Mouse (Mus musculus) layer of hippocampus, postnatal 36 days (tissue): ENCODE measurements at regions not wholly inside any gene's neighbourhood (a gene's known extent, or its start where the extent isn't known, plus 50 kb on each side); places are given as distances from the start of the nearest gene placed in this dataset.

ENCODE experiments used
- DNase-seq, 2 experiments: peaks; one replicate each; pipeline ENCODE4 v3.0.0; 2022

DNA sequence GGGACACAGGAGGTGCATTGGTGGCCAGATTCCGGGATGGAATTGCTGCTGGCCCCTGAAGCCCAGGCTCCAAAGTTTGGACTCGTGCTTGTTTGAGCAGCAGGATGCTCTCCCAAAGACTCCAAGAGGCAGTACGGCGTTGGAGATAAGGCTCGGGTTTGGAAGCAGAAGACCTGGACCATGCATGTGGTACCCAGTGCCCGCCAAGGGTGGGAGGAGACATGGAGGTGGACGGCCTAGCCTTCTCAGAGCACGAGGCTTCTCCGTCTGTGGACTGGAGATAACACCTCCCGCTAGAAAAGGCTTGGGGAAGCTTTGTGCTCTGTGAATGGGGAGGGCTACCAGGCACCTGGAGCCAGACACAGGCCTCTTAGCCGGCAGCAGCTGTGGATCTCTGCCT lies 271.7 kb downstream of the Rps6kc1 start:
- no peak for DNase-seq

DNA sequence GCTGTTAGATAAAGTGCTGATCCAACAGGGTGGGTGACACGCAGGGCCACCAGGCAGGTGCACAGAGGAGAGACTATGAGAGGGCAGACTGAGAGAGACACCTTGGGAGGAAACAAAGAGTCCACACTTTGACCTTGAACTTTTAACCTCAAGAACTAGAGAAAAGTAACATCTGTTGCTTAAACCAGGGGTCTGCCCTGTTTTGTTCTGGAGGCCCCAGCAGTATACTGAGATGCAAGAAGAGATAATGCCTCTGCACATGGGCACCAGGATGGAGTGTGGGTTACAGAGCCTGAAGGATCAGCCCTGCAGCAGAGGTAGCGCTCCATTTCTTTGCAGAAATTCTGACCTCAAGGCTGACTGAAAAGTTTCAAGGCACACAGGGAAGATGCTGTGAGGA lies 276.6 kb downstream of the Rps6kc1 start:
- DNase-seq, result no peak

DNA sequence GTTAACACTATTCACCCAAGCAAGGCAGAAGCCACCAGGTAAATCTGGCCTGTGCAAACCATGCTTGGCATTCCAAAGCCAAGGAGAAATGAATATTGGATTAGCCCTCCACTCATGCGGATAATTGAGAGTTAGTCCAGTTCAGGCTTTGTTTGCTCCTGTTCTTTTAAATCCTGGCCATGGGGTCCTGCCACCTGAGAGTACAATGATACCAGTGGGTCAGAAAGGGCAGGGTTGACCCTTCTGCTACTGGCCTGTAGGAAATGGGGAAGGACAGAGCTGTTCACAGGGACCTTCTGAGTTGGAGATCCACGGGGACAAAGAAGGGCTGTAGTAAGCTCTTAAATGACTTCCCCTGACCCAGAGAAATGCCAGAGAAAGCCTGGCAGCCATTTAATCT lies 279.9 kb downstream of the Rps6kc1 start:
- no peak for DNase-seq

DNA sequence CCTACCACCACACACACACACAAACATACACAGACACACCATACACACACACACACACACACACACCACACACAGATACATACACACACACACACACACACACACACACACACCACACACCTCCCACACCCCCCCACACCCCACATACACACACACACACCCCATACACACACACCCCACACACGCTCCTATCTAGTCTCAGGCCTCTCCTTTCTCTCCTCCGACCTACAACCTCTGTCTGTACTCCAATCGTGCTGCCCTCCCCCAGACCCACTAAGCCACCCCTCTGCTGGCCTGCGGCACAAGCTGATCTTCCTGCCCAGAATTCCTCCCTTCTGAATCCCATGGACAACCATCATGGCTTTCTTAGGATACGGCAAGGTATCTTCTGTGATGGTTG lies 281.4 kb downstream of the Rps6kc1 start:
- DNase-seq, result no peak

DNA sequence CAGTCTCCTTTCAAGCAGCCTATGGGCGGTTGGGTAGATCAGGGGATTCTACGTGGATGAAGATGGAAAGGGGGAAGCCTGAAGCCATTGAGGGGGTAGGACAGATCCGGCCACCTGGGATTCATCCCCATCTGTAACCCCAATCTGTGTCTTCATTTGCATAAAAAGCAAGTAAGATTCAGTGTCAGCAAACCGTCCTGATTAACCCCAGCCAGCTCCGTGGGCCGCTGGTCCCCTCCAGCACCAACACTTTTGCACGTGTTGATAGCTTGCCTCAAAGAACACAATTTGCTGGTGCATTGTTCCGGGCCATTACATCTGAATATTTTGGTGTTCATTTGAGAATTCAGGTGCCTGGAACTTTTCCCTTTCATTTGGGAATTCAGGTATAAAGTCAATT lies 287.7 kb downstream of the Rps6kc1 start:
- no peak for DNase-seq

DNA sequence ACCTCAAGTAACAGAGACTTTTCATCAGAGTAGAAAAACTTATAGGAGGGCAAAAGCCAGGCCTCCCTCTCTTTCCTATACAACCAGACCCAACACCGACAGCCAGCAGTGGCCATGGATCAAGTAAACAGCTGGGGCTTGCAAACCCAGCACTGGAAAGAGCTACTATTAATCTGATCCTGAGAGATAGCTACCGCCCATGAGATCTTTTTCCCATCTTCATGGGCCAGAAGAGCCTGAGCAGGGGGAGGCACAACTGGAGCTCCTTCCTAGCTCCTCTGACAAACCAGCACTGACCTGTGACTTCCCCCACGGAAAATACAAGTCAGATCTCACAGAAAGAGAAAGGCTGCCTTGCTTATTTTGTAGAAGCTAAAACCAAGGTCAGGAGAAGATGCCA lies 311.1 kb downstream of the Rps6kc1 start:
- no peak for DNase-seq

DNA sequence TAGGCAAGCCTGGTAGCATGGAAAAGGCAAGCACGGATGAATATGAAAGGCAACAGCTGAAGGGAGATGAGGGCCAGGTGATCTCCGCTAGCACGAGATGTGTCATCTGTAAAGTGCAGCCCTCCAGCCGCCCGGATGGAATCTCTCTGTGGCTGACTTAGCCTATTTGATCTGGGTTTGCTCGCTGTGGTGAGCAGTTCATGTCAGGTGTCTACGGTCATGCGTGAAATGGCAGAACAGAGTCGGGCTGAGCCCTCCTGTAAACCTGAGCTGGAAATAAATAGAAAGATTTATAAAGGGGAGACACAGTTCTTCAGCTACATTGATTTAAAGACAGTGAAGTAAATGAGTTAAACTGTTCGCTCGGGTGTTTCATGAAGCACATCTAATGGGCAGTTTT lies 311.9 kb downstream of the Rps6kc1 start:
- DNase-seq, result no peak

DNA sequence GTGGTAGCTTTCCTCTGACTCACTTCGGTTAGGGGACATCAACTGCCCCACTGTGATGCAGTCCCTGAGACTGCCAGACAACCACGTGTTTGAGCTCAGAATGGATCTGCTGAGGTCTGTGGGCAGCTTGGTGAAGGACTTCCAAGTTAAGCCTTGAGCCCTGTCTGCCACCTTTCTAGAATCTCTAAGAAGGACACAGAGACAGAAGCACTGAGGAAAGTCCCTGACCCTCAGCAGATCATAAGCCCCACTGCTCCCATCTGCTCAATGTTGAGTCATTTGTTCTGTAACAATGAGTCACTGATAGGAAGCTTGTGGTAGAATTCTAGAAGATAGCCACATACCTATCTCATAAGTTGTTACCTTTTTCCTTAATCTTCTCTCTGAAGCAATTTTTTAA lies 315.4 kb downstream of the Rps6kc1 start:
- no peak for DNase-seq

DNA sequence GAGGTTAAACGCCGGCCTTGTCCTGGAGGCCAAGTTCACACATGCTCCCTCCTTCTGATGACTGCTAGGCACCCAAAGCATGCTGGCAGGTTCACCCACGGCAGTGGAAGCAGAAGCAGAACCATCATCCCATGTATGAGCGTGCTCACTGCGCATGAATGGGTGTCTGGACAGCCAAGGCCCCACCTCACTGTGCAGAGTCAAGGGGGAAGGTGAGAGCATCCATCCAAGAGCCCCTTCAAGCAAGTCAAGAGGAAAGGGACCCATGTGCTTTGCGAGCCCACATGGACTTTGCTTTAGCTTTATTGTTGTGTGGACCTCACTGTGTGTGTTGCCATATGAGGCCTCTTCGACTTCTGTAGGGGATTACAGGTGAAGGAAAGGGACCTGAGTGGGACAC lies 319.9 kb downstream of the Rps6kc1 start:
- DNase-seq, result no peak

DNA sequence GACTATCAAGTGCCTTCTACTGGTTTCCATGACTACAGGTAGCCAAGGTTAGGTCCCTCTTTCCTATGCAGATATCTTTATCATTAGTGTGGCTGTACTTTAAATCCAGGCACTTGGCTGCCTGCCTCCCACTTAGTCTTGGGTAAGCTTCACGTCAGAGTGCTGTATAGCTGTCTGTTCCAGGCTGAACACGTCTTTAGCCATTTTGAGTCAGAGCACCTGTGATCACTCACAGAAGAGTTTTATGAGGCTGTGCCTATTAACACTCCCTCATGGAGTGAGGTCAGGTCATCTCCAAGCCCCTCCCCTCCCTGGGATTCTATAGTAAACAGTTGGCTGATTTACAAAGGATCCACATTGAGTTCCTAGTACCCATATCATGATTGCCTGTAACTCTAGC lies 322.0 kb downstream of the Rps6kc1 start:
- DNase-seq, result no peak

DNA sequence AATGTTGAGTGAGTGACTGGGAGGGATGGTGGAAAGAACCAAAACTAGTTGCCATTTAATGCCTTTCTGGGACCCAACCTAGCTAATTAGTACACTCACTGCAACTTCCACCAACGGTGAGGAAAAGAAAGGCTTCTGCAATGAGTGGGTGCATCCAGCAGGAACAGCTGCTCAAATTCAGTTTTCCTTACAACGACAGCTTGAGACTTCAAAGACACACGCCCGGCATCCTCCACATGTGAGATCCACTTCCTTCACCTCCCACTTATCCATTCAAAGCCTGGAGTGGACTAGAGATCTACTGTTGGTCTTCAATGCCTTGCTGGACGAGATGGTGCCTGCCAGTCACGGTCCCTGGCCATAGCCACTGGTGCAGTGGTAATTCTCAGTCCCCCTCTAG lies 328.3 kb downstream of the Rps6kc1 start:
- DNase-seq, result no peak

DNA sequence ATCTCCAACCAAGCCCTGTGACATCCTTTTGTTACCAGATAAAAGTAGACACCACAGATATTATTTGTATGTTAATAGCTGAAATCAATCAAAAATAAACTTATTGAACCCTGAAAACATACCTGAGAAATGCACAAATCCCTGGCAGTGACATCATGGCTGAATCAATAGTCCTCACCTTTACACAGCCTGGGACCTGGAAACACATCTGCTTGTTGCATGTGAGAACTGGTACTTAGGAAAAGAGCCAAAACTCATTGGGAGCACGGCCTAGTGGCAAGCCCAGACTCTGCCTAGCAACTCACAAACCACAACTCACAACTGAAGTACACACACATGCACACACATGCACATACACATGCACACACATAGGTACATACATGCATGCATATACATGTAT lies 330.9 kb downstream of the Rps6kc1 start:
- no peak for DNase-seq

DNA sequence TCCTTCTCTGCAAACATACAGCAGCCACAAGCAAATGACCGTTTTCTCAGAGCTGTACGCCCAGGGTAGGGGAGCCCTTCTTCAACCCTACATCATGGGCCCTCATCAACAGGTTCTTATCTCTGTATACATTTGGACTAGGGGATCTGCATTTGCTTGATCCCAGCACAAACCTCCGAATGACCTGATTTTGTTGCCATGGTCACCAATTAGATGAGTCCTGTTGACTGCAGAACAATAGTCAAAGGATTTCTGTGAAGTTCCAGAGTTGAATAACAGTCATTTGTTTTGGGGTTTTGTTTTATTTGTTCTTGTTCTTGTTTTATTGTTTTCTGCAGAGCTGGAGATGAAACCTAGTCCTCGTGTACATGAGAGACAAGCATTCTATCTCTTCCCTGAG lies 340.6 kb downstream of the Rps6kc1 start:
- DNase-seq, result peak in 1 of 2 experiments; percentile 7

DNA sequence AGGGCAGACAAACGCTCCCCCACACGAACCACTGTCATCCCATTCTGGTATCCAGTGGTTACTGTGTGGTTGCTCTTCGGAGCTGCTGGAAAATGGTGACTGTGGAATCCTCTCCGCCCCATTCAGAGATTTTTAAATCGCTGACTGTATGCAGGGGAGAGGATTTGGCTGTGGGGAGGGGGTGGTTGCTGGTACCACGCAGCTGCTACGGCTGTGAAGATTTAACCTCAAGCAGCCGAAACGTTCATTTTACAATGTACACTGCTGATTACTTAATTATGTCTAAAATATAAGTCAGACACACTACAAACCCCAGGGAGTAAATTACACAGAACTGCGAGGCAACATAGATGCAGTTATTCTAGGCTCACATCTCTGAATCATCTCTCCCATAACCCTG lies 341.0 kb downstream of the Rps6kc1 start:
- no peak for DNase-seq

DNA sequence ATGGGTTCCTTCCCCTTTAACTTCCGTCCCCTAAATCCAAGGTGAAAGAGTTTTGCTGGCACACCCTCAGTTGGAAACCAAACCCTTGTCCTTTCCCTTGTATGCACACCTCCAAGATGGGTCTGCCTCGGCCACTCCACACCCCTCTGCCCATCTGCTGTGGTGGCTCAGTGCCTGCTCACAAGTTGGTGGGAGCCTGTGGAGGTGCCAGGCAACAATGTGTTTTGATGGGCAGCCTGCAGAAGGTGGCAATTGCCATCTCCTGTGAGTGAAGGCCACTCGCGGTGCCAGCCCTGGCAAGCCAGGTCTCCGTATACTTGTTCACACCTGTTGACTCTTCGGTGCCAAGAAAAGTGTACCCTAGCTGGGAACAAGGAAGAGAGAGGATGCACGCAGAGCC lies 344.8 kb downstream of the Rps6kc1 start:
- DNase-seq, result no peak

DNA sequence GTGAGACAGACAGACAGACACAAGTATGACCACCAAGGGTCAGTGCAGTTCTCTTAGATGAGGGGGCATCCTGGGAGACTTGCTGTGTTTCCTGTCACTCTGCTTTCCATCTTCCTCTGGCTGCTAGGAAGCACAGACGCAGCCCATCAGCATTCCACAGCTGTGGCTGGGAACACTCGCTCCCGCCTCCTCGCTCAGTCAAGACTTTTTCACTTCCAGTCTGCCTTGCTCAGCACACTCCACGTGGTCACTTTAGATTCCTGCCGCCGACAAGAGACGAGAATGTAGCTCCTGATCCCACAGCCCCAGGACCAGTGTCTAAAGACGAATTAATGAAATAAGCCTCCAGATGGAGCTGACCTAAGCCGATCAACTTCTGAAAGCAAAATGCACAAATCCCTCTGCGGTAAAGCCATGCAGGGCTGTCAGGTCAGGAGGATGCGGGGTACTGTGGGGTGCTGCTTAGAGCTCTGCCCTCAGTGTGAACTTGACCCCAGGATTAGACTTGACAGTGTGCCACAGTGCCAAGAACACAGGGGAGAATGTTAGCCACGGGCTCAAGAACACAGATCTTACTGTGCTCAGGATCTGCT lies 348.6 kb downstream of the Rps6kc1 start:
- DNase-seq, result no peak

DNA sequence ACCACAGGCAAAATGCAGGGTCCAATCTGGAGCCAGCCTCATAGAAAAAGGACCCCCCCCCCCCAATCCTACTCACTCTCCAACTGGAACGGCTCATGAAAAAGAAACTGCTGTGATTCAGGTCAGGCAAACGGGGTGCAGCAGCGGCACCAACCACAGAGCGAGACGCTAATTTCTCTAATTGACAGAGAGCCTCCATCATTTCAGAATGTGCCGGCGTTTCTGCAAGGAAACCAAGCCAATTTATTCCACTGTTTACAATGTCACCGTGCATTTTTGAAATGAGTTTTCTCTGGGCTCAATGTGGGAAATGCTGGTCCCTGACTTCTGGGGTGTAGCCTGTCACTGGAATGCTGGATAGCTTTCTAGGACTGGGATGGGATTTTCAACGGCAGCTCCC lies 351.5 kb downstream of the Rps6kc1 start:
- DNase-seq, result no peak

DNA sequence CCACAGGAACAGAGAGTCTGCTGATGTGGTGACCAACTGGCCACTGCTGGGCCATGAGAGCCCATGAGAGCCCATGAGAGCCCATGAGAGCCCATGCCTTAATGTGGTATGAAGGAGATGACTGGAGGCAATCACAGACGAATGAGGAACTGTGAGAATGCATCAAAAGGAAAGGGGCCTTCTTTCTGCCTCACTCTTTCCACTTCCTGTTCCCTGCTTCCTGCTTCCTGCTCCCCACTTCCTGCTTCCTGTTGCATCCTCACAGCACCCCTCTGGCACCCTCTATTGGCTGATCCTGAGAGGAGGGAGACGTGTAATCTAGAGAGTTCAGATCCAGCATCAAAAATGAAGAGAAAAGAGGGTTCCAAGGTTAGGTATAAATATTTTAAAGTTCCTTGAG lies 369.7 kb downstream of the Rps6kc1 start:
- no peak for DNase-seq

DNA sequence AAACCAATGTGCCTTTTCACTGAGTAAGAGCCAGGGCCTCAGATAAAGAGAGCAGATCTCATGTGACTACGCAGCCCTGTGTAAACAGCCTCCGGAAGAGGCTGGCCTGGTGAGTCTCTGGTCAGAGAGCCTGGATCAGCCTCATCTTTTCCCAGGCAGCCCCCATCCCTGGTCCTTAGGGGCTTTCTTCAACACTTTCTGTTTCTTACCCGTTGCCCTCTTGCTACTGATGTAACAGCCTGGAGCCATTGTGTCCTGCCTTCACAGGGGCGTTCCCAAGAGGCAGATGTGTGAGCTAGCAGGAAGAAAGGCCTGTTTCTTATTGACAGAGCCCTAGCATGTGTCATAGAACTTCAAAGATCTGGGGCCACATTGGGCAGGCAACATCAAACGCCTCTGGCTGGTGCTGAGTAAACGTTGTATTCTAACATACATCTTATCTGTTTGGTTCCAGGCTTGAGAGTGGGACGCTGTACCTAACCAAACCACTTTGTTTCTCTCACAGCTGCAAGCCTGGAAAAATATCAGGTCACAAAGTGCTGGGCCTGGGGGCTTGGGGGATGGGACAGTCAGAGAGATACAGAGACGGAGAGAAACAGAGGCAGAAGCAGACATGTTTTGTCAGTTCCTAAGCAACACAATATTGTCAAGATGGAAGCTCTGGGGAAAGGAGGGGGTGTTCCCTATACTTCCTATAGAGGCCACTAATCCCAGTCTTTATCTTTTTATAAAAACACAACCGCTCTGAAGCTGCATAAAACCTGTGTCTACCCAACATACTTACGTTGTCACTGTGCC lies 362.6 kb upstream of the Prox1 start:
- no peak for DNase-seq

DNA sequence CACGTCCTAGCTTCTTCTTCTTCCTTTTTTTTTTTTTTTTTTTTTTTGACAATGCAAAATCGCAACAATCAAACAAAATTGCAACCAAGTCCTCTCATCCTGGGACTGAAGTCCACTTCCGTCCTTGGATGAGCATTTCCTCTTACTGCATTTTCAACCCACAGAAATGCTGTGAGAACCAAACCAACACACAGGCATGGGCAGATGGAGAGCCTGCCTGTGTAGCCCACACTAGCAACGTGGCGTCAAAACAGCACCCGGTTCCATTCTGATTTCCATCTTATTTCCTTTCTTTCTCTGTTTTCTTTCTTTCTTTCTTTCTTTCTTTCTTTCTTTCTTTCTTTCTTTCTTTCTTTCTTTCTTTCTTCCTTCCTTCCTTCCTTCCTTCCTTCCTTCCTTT lies 360.7 kb upstream of the Prox1 start:
- DNase-seq, result peak in 1 of 2 experiments; percentile 30

DNA sequence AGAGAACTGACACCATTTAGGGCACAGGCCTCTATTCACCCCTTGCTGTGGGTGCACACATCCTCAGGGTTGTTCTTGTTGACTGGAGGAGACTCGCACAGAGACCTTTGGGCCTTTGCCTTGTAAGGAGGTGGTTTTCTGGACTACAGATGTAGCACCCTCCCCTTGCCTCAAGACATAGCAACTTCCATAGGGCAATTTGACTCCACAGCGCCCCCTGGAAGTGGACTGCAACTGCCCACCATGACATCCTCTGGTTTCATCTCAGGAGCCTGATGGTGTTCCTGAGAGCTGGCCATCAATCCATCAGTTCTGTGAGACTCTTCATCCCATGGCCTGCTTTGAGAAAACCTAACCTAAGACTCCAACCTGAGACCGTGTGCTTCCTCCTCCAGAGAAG lies 359.6 kb upstream of the Prox1 start:
- no peak for DNase-seq

DNA sequence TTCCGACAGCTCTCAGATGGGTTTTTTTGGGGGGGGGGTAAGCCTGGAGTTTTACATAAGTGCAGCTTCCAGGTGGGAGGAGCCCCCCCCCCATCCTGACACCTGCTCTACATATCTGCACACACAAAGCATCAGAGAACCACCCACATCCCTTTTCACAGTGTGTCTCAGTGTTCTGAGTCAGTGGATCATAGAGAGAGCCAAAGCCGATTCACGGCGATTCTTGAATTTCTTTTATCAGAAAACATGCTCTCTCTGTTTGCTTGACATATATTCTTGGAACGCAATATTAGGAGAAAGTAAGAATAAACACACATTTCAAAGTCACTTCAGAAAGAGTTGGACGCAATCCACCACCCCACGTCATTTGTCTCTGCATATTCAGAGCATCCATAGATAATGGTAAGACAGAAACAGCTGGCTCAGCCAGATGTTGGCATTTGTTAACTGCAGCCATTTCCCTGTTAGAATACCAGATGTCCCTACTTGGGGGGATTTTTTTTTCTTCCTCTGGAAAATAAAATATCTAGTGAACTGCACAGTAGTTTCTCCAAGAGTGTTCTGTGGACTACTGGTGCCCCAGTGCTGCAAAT lies 357.1 kb upstream of the Prox1 start:
- no peak for DNase-seq

DNA sequence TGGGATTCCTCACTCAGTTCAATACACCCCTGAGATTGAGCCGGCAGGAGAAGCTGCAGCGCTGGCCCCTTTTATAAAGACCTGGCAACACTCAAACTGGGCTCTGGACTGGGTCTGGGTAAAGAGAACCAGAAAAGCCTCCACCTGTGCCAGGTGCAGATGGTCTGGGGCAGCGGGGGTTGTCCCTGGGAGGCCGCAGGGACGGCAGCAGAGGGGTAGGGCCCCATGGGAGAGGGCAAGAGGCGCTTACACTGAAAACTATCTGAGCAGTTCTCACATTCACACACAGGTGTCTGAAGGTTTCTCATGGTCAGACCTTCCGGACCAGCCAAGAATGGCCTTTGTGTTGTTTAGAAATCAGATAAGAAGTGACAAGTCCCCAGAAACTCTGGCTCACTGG lies 356.1 kb upstream of the Prox1 start:
- DNase-seq, result no peak

DNA sequence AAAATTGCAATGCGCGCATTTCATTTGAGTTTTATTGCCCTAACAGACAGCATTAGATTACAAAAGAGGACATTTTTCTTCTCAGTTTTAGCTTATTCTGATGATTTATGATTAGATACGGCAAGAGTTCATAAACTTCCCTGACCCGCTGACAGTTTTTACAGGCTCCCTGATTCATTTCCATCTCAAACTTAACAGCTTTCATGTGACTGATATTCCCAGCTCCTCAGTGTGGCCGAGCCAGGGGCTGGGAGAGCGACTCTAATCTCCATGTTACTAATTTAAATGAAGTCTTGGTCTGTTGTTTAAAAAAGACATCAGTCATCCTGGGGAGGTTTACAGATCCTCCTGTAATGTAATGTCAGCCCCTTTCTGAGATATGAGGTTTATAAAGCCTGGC lies 355.5 kb upstream of the Prox1 start:
- DNase-seq, result no peak
